Mouse (Mus musculus) layer of hippocampus, postnatal 14 days (tissue): ENCODE measurements at regions not wholly inside any gene's neighbourhood (a gene's known extent, or its start where the extent isn't known, plus 50 kb on each side); places are given as distances from the start of the nearest gene placed in this dataset.

ENCODE experiments used
- DNase-seq, 2 experiments: peaks; one replicate each; pipeline ENCODE4 v3.0.0; 2021 to 2022; ENCODE audit warnings: low spot score in 2 of 2, mixed read lengths in 1 of 2

GRCm38 (mm10) chr13:115159386-115159785 is 57.6 kb upstream of the Itga1 start:
- no peak for DNase-seq
